Comparison of ENCODE assay signal across 11 mouse cellular contexts in the genomic region with DNA sequence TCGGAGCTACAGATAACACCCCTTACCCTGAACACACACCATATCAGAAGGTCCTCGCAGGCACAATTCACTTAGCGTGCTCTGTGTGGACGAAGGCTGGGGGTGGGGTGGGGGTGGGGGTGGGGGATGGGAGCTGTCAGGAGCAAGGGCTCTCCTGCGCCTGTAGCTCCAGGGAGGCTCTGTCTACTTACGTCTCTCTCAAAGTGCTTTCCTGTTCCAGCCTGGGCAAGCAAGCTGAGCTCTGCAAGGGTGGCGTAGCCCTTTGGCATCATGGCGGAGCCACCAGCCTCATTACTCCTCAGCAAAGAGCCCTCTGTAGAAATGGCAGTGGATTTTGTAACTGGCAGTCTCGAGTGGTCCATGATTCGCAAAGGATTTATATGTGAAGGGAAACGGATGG.
DNase-seq lines count a peak whose midpoint lies in the region; ATAC-seq lines count a peak whose summit lies in the region.
"Had no signal": no experiment of that assay in that cellular context is flagged by ENCODE, and none has a peak within 500 bp of the region (broad histone marks: within the 10 kb centered on the region; RNA-seq: fewer than 3 reads in every experiment).

No protein-coding gene starts in this region.

- intact Hi-C loops in left cerebral cortex, postnatal 14 days (cut with DNase I) = no loop called here

- H3K4me2 ChIP-seq in heart, embryonic 12.5 days = peak overlapping the region; percentile 54
- peak overlapping the region; percentile 24 for H3K4me2 ChIP-seq in hindbrain, embryonic 12.5 days (replicated peaks)
- peak overlapping the region; percentile 17 for H3K4me2 ChIP-seq in limb, embryonic 15.5 days

- no peak overlapping the region for H3K9ac ChIP-seq in heart, embryonic 12.5 days
- H3K9ac ChIP-seq in hindbrain, embryonic 12.5 days = no peak overlapping the region
- no peak overlapping the region for H3K9ac ChIP-seq in limb, embryonic 15.5 days

- H3K9me3 ChIP-seq in heart, embryonic 12.5 days (replicated peaks) = no peaks in the 10 kb centered on the region
- no peaks in the 10 kb centered on the region for H3K9me3 ChIP-seq in embryonic facial prominence, embryonic 10.5 days
- no peaks in the 10 kb centered on the region for H3K9me3 ChIP-seq in hindbrain, embryonic 12.5 days (replicated peaks)
- H3K9me3 ChIP-seq in limb, embryonic 15.5 days = no peaks in the 10 kb centered on the region
- H3K9me3 ChIP-seq: megakaryocyte, embryonic 14.5 days had no signal

- DNase-seq in heart, postnatal 4 days = no peak
- no peak for DNase-seq in embryonic facial prominence, embryonic 10.5 days (ENCODE audit: low spot score)
- no peak for DNase-seq in left cerebral cortex, adult 18-20 months (ENCODE audit: low spot score in 2 of 2)
- no peak for DNase-seq in left cerebral cortex, postnatal 14 days (ENCODE audit: low spot score in 2 of 2)
- no peak for DNase-seq in thymus, postnatal 25 days
- DNase-seq: kidney, adult 9 months; left cerebral cortex, postnatal 4 days had no signal

- 0 out of 2 replicates have a peak, but pooled peaks cover 3% of the 10 kb centered on the region for H3K27me3 ChIP-seq in heart, embryonic 12.5 days (replicated peaks)
- H3K27me3 ChIP-seq in embryonic facial prominence, embryonic 10.5 days (replicated peaks; ENCODE audit: low read depth, poor library complexity, severe bottlenecking) = no peaks in the 10 kb centered on the region
- H3K27me3 ChIP-seq in hindbrain, embryonic 12.5 days = peaks cover 4% of the 10 kb centered on the region; the same call in 1 of the 2 replicates
- peaks cover 7% of the 10 kb centered on the region; the same call in 1 of the 2 replicates for H3K27me3 ChIP-seq in limb, embryonic 15.5 days
- H3K27me3 ChIP-seq: megakaryocyte, embryonic 14.5 days had no signal

- no peaks in the 10 kb centered on the region for H3K36me3 ChIP-seq in heart, embryonic 12.5 days
- no peaks in the 10 kb centered on the region for H3K36me3 ChIP-seq in embryonic facial prominence, embryonic 10.5 days (replicated peaks)
- no peaks in the 10 kb centered on the region for H3K36me3 ChIP-seq in hindbrain, embryonic 12.5 days
- no peaks in the 10 kb centered on the region for H3K36me3 ChIP-seq in limb, embryonic 15.5 days

- 36% methylated on average over 11 of the region's 11 CpGs for WGBS in heart, embryonic 12.5 days
- WGBS in embryonic facial prominence, embryonic 10.5 days = 54% methylated on average over 11 of the region's 11 CpGs
- WGBS in hindbrain, embryonic 12.5 days = 48% methylated on average over 11 of the region's 11 CpGs
- WGBS in limb, embryonic 15.5 days = 31% methylated on average over 11 of the region's 11 CpGs

- H3K4me1 ChIP-seq in heart, embryonic 12.5 days (replicated peaks) = peaks cover 21% of the 10 kb centered on the region
- peaks cover 48% of the 10 kb centered on the region for H3K4me1 ChIP-seq in embryonic facial prominence, embryonic 10.5 days
- peaks cover 33% of the 10 kb centered on the region for H3K4me1 ChIP-seq in hindbrain, embryonic 12.5 days
- peaks cover 19% of the 10 kb centered on the region for H3K4me1 ChIP-seq in limb, embryonic 15.5 days

- ATAC-seq in heart, embryonic 12.5 days (ENCODE audit: insufficient number of reproducible peaks, low FRiP score) = peak; percentile 63
- ATAC-seq in hindbrain, embryonic 12.5 days (ENCODE audit: low FRiP score) = peak; percentile 19; the same call in 1 of the 2 replicates
- ATAC-seq in limb, embryonic 15.5 days (ENCODE audit: insufficient number of reproducible peaks, low FRiP score, low TSS enrichment, low read depth) = no peak

- no peak overlapping the region for H3K27ac ChIP-seq in heart, embryonic 12.5 days (ENCODE audit: poor library complexity, severe bottlenecking)
- peak overlapping the region; percentile 70 for H3K27ac ChIP-seq in embryonic facial prominence, embryonic 10.5 days (replicated peaks)
- H3K27ac ChIP-seq in hindbrain, embryonic 12.5 days = peak overlapping the region; percentile 66
- no peak overlapping the region for H3K27ac ChIP-seq in limb, embryonic 15.5 days

- 0 out of 2 replicates have a peak overlapping the region, but pooled peaks have one; percentile 12 for H3K4me3 ChIP-seq in heart, embryonic 12.5 days
- H3K4me3 ChIP-seq in embryonic facial prominence, embryonic 10.5 days = peak overlapping the region; percentile 15; the same call in 1 of the 2 replicates
- H3K4me3 ChIP-seq in hindbrain, embryonic 12.5 days = no peak overlapping the region
- H3K4me3 ChIP-seq in limb, embryonic 15.5 days = no peak overlapping the region; the same call in 1 of the 2 replicates

Comparison
In these comparisons a context has a peak if more than half of its experiments do, and no peak if none do; other contexts are left out.
1. H3K27ac ChIP-seq: peak in embryonic facial prominence, embryonic 10.5 days (single experiment) and hindbrain, embryonic 12.5 days (single experiment); none in heart, embryonic 12.5 days (single experiment) and limb, embryonic 15.5 days (single experiment).
2. H3K4me3 ChIP-seq: peak in heart, embryonic 12.5 days (single experiment) and embryonic facial prominence, embryonic 10.5 days (single experiment); none in hindbrain, embryonic 12.5 days (single experiment) and limb, embryonic 15.5 days (single experiment).
3. Peak in every context shown above with its lines, with median percentiles within 50 percentile points of each other: H3K4me2 ChIP-seq.